Comparison of ENCODE assay signal across 12 mouse cellular contexts in genomic region chr19:47559751-47560512, GRCm38 (mm10). TPM values are rescaled to one million over a fixed set of nuclear protein-coding genes. Genes with fewer than 3 reads are reported as not detected.
A peak's percentile ranks its signal among the peaks of the same experiment; 100 is the strongest.
DNase-seq lines count a peak whose midpoint lies in the region; ATAC-seq lines count a peak whose summit lies in the region.
"Had no signal": no experiment of that assay in that cellular context is flagged by ENCODE, and none has a peak within 500 bp of the region (broad histone marks: within the 10 kb centered on the region; RNA-seq: fewer than 3 reads in every experiment).

No protein-coding gene starts in this region.

- H3K9ac ChIP-seq in liver, embryonic 15.5 days, result no peak overlapping the region
- no peak overlapping the region for H3K9ac ChIP-seq in forebrain, embryonic 16.5 days (replicated peaks; ENCODE audit: low read depth, low read length)
- no peak overlapping the region for H3K9ac ChIP-seq in stomach, embryonic 14.5 days (replicated peaks; ENCODE audit: low read depth, low read length)

- H3K36me3 ChIP-seq in liver, embryonic 15.5 days (replicated peaks), result no peaks in the 10 kb centered on the region
- no peaks in the 10 kb centered on the region for H3K36me3 ChIP-seq in forebrain, embryonic 16.5 days (ENCODE audit: control insufficient read depth, insufficient read depth)
- H3K36me3 ChIP-seq in stomach, embryonic 14.5 days (ENCODE audit: control insufficient read depth, insufficient read depth, low read length), result no peaks in the 10 kb centered on the region
- H3K36me3 ChIP-seq: hindbrain, embryonic 10.5 days had no signal

- no peak overlapping the region for H3K27ac ChIP-seq in liver, embryonic 15.5 days (replicated peaks)
- H3K27ac ChIP-seq in forebrain, embryonic 16.5 days (ENCODE audit: low read length), result no peak overlapping the region; the same call in 1 of the 2 replicates
- peak overlapping the region; percentile 34; the same call in 1 of the 2 replicates for H3K27ac ChIP-seq in stomach, embryonic 14.5 days (ENCODE audit: low read length)
- H3K27ac ChIP-seq: hindbrain, embryonic 10.5 days had no signal

- no peak overlapping the region for H3K4me3 ChIP-seq in liver, embryonic 15.5 days (replicated peaks)
- H3K4me3 ChIP-seq in forebrain, embryonic 16.5 days (replicated peaks; ENCODE audit: low read length), result no peak overlapping the region
- H3K4me3 ChIP-seq in stomach, embryonic 14.5 days (ENCODE audit: low read depth, low read length), result no peak overlapping the region
- H3K4me3 ChIP-seq: hindbrain, embryonic 10.5 days; myocyte had no signal

- intact Hi-C loops in heart, postnatal 36 days (cut with DNase I), result no loop called here

- peak; percentile 23 to 47 for DNase-seq in heart, adult 18-20 months
- DNase-seq in heart, postnatal 36 days, result no peak
- DNase-seq in liver, result no peak
- DNase-seq in embryo, embryonic 9.5 days (ENCODE audit: extremely low spot score), result no peak
- DNase-seq in urinary bladder, postnatal 14 days (ENCODE audit: low spot score), result no peak
- DNase-seq: cerebellum, adult 11 months had no signal

- peak overlapping the region; percentile 43; the same call in 1 of the 2 replicates for H3K4me2 ChIP-seq in liver, embryonic 15.5 days
- H3K4me2 ChIP-seq in forebrain, embryonic 16.5 days (ENCODE audit: low read length), result no peak overlapping the region; the same call in 1 of the 2 replicates
- no peak overlapping the region for H3K4me2 ChIP-seq in stomach, embryonic 14.5 days (replicated peaks; ENCODE audit: low read depth, low read length)

- H3K4me1 ChIP-seq in liver, embryonic 15.5 days (replicated peaks), result peaks cover 18% of the 10 kb centered on the region
- H3K4me1 ChIP-seq in forebrain, embryonic 16.5 days (replicated peaks; ENCODE audit: control insufficient read depth, insufficient read depth, low read length), result peaks cover 6% of the 10 kb centered on the region
- peaks cover 8% of the 10 kb centered on the region for H3K4me1 ChIP-seq in stomach, embryonic 14.5 days (ENCODE audit: control insufficient read depth, insufficient read depth, low read length)
- H3K4me1 ChIP-seq: hindbrain, embryonic 10.5 days had no signal

- H3K9me3 ChIP-seq in liver, embryonic 15.5 days (replicated peaks), result no peaks in the 10 kb centered on the region
- H3K9me3 ChIP-seq in forebrain, embryonic 16.5 days (ENCODE audit: control insufficient read depth, low read length), result no peaks in the 10 kb centered on the region
- H3K9me3 ChIP-seq in stomach, embryonic 14.5 days (ENCODE audit: control insufficient read depth, low read depth, low read length), result no peaks in the 10 kb centered on the region
- H3K9me3 ChIP-seq: hindbrain, embryonic 10.5 days had no signal

- 57% methylated on average over 14 of the region's 14 CpGs for WGBS in liver, embryonic 15.5 days (ENCODE audit: insufficient replicate concordance)
- WGBS in forebrain, embryonic 16.5 days, result 33% methylated on average over 14 of the region's 14 CpGs
- 51% methylated on average over 14 of the region's 14 CpGs for WGBS in stomach, embryonic 14.5 days

- no peak for ATAC-seq in liver, embryonic 15.5 days (ENCODE audit: insufficient read depth)
- ATAC-seq in forebrain, embryonic 16.5 days, result 0 out of 2 replicates have a peak, but pooled peaks have one; percentile 23
- no peak for ATAC-seq in stomach, embryonic 14.5 days (ENCODE audit: insufficient number of reproducible peaks, insufficient read depth, low FRiP score, low read depth)
- ATAC-seq: activated CD4-positive, CD25-positive, alpha-beta regulatory T cell, adult 4 months had no signal

- H3K27me3 ChIP-seq in liver, embryonic 15.5 days, result no peaks in the 10 kb centered on the region
- H3K27me3 ChIP-seq in forebrain, embryonic 16.5 days (replicated peaks; ENCODE audit: control insufficient read depth, insufficient read depth, low read length), result no peaks in the 10 kb centered on the region
- H3K27me3 ChIP-seq in stomach, embryonic 14.5 days (ENCODE audit: control insufficient read depth, insufficient read depth, low read length), result no peaks in the 10 kb centered on the region

RNA-seq across cellular contexts. Expression of gene Slk, which starts 19.5 kb away (rescaled TPM):
- total RNA-seq in heart, adult 18-20 months (2021), result 10 to 100 TPM; 72.8 to 83.3 TPM
- total RNA-seq in heart, postnatal 36 days (2021), result 10 to 100 TPM; 91.4 to 94.4 TPM
- polyA plus RNA-seq in liver, embryonic 15.5 days (2015; fragmentation: Nextera tagmentation; extraction: Ambion mirVana), result 5.4 and 6.5 TPM in 2 replicates
- polyA plus RNA-seq in forebrain, embryonic 16.5 days (2015; fragmentation: Nextera tagmentation; extraction: Ambion mirVana), result 7.5 and 7.8 TPM in 2 replicates
- 32.0 and 37.8 TPM in 2 replicates for polyA plus RNA-seq in stomach, embryonic 14.5 days (2014; fragmentation: Nextera tagmentation; extraction: Ambion mirVana)

RNA-seq across cellular contexts. Expression of gene Stn1, which starts 22.6 kb away (rescaled TPM):
- total RNA-seq in heart, adult 18-20 months (2021), result 10 to 100 TPM; 17.2 to 17.3 TPM
- total RNA-seq in heart, postnatal 36 days (2021), result 10 to 100 TPM; 18.0 to 19.8 TPM
- polyA plus RNA-seq in liver, embryonic 15.5 days (2015; fragmentation: Nextera tagmentation; extraction: Ambion mirVana), result 8.4 and 8.7 TPM in 2 replicates
- 30.0 and 34.0 TPM in 2 replicates for polyA plus RNA-seq in forebrain, embryonic 16.5 days (2015; fragmentation: Nextera tagmentation; extraction: Ambion mirVana)
- polyA plus RNA-seq in stomach, embryonic 14.5 days (2014; fragmentation: Nextera tagmentation; extraction: Ambion mirVana), result 58.5 and 68.4 TPM in 2 replicates

Comparison
In these comparisons a context has a peak if more than half of its experiments do, and no peak if none do; other contexts are left out.
1. DNase-seq: peak in heart, adult 18-20 months (2 of 2); none in heart, postnatal 36 days (0 of 2), liver (single experiment), embryo, embryonic 9.5 days (single experiment) and urinary bladder, postnatal 14 days (single experiment).